Mouse (Mus musculus): ENCODE measurements at regions not wholly inside any gene's neighbourhood (a gene's known extent, or its start where the extent isn't known, plus 50 kb on each side); places are given as distances from the start of the nearest gene placed in this dataset.

DNA sequence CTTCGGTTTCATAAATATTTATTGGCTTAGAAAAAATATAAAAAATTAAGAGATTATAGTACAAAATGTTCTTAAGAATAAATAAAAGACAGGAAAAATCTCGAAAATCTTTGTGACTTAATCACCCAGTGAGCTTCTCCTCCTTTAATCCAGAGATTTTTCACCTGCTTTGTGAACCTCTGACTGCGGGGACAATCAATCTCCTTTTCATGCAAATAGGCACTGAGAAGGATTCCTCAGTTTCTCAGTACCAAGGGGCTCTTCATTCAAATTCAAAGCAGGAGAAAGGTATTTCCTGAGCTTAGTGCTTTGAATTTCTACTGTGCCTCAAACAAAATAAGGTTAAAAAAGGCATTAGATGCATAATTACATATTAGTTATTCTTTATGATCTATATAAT, 379.0 kb upstream of the Smc2 start:
- Histone ChIP-seq H3K36me3 (ENCODE audit: control insufficient read depth, insufficient read depth) (no peaks in the 10 kb centered on the region), H3K27me3 (ENCODE audit: control insufficient read depth, insufficient read depth, insufficient read length) (no peaks in the 10 kb centered on the region), H3K4me3 (ENCODE audit: insufficient read depth, poor library complexity, severe bottlenecking) (no peak overlapping the region), H3K79me3 (ENCODE audit: low read depth) (no peaks in the 10 kb centered on the region), H3ac (ENCODE audit: control insufficient read depth, insufficient read length, low read depth) (no peak overlapping the region), H3K79me2 (ENCODE audit: control insufficient read depth, insufficient read depth) (no peaks in the 10 kb centered on the region)
- TF ChIP-seq MAX (IDR thresholded peaks at IDR 0.05) (no peak), FOSL1 (IDR thresholded peaks at IDR 0.05; ENCODE audit: insufficient read depth, low read length, poor library complexity, severe bottlenecking) (no peak), CEBPB (IDR thresholded peaks at IDR 0.05; ENCODE audit: low read depth) (no peak), USF1 (IDR thresholded peaks at IDR 0.05; ENCODE audit: low read depth) (no peak)

DNA sequence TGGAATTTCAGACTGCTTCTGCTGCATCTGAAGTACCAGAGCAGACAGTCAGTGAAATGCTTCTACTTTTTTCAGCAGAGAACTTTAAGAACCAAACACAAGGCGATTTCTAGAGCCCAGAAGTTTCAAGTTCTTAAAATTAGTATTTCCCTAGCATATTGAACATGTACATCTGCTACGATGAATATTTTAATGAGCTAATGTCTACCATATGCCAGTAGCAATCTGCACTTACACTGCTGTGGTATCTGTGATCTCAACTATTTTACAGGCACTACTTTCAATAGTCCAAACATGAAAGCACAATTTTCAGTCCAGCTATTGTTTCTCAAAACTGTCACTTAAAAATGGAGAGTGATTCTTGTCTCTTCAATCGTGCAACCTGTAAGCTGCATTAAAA, 339.9 kb upstream of the Smc2 start:
- H3K4me3 ChIP-seq (ENCODE audit: insufficient read depth, poor library complexity, severe bottlenecking): no peak overlapping the region
- no peak for TF ChIP-seq CEBPB (IDR thresholded peaks at IDR 0.05; ENCODE audit: low read depth)
- TF ChIP-seq MYOG (IDR thresholded peaks at IDR 0.05; ENCODE audit: control insufficient read depth, extremely low read depth, insufficient read length): no peak
- TF ChIP-seq FOSL1 (IDR thresholded peaks at IDR 0.05; ENCODE audit: insufficient read depth, low read length, poor library complexity, severe bottlenecking): no peak
- no peak for TF ChIP-seq CTCF (IDR thresholded peaks at IDR 0.05; ENCODE audit: control insufficient read depth, insufficient read depth, insufficient read length)
- no peak for TF ChIP-seq MYOD1 (IDR thresholded peaks at IDR 0.05; ENCODE audit: control insufficient read depth, insufficient read length, low read depth)
- no peak for TF ChIP-seq MAX (IDR thresholded peaks at IDR 0.05)
- TF ChIP-seq USF1 (IDR thresholded peaks at IDR 0.05; ENCODE audit: low read depth): no peak
- H3K27me3 ChIP-seq (ENCODE audit: control insufficient read depth, insufficient read depth, insufficient read length): no peaks in the 10 kb centered on the region

DNA sequence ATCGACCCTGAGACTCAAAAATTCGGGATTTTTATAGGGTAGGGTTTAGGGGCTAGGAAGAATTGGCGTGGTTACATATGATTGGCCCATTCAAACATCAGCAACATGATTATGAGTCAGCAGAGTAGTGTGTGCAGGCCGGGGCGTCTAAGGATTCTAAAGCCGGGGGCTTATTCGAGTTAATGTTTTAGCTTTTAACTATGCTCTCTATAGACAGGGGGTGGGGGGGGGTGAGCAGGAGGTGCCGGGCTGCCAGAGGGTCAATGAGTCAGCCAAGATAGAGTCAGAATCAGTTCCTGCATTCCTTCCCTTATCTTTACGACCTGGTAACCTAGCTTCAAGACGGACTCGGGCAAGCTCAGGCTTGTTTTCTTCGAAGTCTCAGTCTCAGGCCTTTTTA, 333.2 kb upstream of the Smc2 start:
- Histone ChIP-seq H3K79me2 (ENCODE audit: control insufficient read depth, insufficient read depth) (no peaks in the 10 kb centered on the region), H3K36me3 (ENCODE audit: control insufficient read depth, insufficient read depth) (no peaks in the 10 kb centered on the region), H3ac (ENCODE audit: control insufficient read depth, insufficient read length, low read depth) (no peak overlapping the region), H3K79me3 (ENCODE audit: low read depth) (no peaks in the 10 kb centered on the region), H3K4me3 (ENCODE audit: insufficient read depth, poor library complexity, severe bottlenecking) (no peak overlapping the region), H3K27me3 (ENCODE audit: control insufficient read depth, insufficient read depth, insufficient read length) (no peaks in the 10 kb centered on the region)
- TF ChIP-seq CEBPB (IDR thresholded peaks at IDR 0.05; ENCODE audit: low read depth) (no peak), CTCF (IDR thresholded peaks at IDR 0.05; ENCODE audit: control insufficient read depth, insufficient read depth, insufficient read length) (no peak), USF1 (IDR thresholded peaks at IDR 0.05; ENCODE audit: low read depth) (no peak), MYOG (IDR thresholded peaks at IDR 0.05; ENCODE audit: control insufficient read depth, extremely low read depth, insufficient read length) (no peak)

More for the DNA sequence above, 339.9 kb upstream of the Smc2 start:
- Histone ChIP-seq H3K36me3 (ENCODE audit: control insufficient read depth, insufficient read depth) (no peaks in the 10 kb centered on the region), H3K79me2 (ENCODE audit: control insufficient read depth, insufficient read depth) (no peaks in the 10 kb centered on the region), H3K79me3 (ENCODE audit: low read depth) (no peaks in the 10 kb centered on the region), H3ac (ENCODE audit: control insufficient read depth, insufficient read length, low read depth) (no peak overlapping the region)

DNA sequence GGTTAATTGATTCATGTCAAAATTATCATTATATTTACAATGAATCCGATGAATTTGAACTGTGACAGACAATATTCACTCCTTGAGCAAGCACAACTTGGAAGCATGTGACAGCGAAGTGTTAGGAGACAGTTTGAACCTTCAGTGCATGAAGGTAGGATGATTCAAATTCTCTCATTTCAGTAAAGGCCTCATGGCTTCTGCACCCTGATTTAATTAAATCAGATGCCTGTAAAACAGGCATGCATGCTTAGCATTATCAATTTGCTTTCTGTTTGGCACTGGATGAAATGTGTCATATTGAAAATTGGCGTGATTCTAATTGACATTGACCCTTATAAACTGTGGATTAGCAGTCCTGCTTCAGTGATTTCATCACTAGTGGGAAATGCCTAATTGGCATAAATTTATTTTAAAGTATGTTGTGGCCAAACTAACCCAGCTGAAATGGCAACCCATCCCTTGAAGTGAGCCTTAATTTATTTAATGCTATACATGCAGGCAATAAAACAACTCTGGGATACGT, 321.2 kb upstream of the Smc2 start:
- Histone ChIP-seq H3ac (ENCODE audit: control insufficient read depth, insufficient read length, low read depth) (no peak overlapping the region), H3K27me3 (ENCODE audit: control insufficient read depth, insufficient read depth, insufficient read length) (no peaks in the 10 kb centered on the region), H3K79me2 (ENCODE audit: control insufficient read depth, insufficient read depth) (no peaks in the 10 kb centered on the region), H3K4me3 (ENCODE audit: insufficient read depth, poor library complexity, severe bottlenecking) (no peak overlapping the region), H3K79me3 (ENCODE audit: low read depth) (no peaks in the 10 kb centered on the region), H3K36me3 (ENCODE audit: control insufficient read depth, insufficient read depth) (no peaks in the 10 kb centered on the region)
- no peak for TF ChIP-seq USF1 (IDR thresholded peaks at IDR 0.05; ENCODE audit: low read depth)
- TF ChIP-seq CEBPB (IDR thresholded peaks at IDR 0.05; ENCODE audit: low read depth): no peak
- TF ChIP-seq CTCF (IDR thresholded peaks at IDR 0.05; ENCODE audit: control insufficient read depth, insufficient read depth, insufficient read length): no peak
- TF ChIP-seq FOSL1 (IDR thresholded peaks at IDR 0.05; ENCODE audit: insufficient read depth, low read length, poor library complexity, severe bottlenecking): no peak
- TF ChIP-seq MYOD1 (IDR thresholded peaks at IDR 0.05; ENCODE audit: control insufficient read depth, insufficient read length, low read depth): no peak
- no peak for TF ChIP-seq MAX (IDR thresholded peaks at IDR 0.05)
- TF ChIP-seq MYOG (IDR thresholded peaks at IDR 0.05; ENCODE audit: control insufficient read depth, extremely low read depth, insufficient read length): no peak

DNA sequence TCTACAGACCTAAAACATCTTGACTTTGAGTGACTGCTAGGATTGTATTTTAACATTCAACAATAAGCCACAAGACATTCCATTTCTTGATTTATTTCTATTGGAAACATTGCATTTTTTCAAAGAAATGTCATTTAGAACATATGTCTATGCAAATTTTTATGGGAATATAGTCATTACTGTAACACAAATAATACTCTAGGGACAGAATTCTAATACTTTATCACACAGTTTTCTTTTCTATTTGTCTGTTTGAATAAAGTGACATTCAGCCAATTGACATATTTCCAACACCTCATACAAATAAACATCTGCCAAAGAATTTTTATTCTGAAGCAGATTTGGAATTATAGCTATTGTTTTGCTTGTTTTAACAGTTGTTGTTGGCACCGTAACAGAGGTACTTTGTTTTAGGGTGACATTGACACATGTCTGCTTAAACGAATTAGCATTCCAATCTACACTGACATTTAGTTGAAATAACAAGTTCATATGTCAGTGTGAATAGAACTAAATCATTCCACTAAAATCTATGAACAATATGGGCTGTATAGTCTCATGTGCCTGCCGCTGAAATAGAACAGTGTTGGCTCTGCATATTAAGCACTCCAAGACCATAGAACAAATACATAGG, 320.5 kb upstream of the Smc2 start:
- Histone ChIP-seq H3ac (ENCODE audit: control insufficient read depth, insufficient read length, low read depth) (no peak overlapping the region), H3K27me3 (ENCODE audit: control insufficient read depth, insufficient read depth, insufficient read length) (no peaks in the 10 kb centered on the region), H3K79me3 (ENCODE audit: low read depth) (no peaks in the 10 kb centered on the region), H3K4me3 (ENCODE audit: insufficient read depth, poor library complexity, severe bottlenecking) (no peak overlapping the region), H3K79me2 (ENCODE audit: control insufficient read depth, insufficient read depth) (no peaks in the 10 kb centered on the region), H3K36me3 (ENCODE audit: control insufficient read depth, insufficient read depth) (no peaks in the 10 kb centered on the region)
- TF ChIP-seq CEBPB (IDR thresholded peaks at IDR 0.05; ENCODE audit: low read depth): no peak

DNA sequence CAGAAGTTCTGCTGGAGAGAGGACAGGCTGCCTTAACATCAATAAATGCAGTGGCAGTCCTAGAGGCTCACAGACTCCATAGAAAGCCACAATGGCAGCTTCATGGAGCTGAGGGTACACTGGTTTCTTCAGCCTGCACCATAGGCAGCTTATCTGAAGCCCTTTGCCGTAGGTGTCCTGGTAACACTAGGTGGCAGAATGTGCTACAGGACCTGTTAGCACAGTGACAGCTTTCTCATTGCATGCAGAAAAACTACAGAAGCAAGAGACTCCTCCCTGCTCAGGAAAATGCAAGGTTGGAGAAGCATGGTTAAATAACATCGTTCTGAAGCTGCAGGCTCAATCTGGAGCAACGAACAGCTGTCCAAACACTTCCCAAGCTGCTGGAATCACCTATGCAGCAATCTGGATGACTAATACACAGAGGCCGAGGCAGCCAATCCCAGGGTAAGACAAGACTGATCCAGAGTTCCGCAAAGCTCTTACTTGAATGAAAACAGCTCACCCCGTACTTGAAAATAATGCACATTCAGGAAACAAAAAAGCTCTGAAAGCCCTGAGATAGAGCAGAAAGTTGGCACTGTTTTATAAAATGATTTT, 286.4 kb upstream of the Smc2 start:
- Histone ChIP-seq H3K27me3 (ENCODE audit: control insufficient read depth, insufficient read depth, insufficient read length) (no peaks in the 10 kb centered on the region), H3K4me3 (ENCODE audit: insufficient read depth, poor library complexity, severe bottlenecking) (no peak overlapping the region), H3K36me3 (ENCODE audit: control insufficient read depth, insufficient read depth) (no peaks in the 10 kb centered on the region), H3K79me2 (ENCODE audit: control insufficient read depth, insufficient read depth) (no peaks in the 10 kb centered on the region), H3ac (ENCODE audit: control insufficient read depth, insufficient read length, low read depth) (no peak overlapping the region), H3K79me3 (ENCODE audit: low read depth) (no peaks in the 10 kb centered on the region)
- TF ChIP-seq CTCF (IDR thresholded peaks at IDR 0.05; ENCODE audit: control insufficient read depth, insufficient read depth, insufficient read length) (no peak), USF1 (IDR thresholded peaks at IDR 0.05; ENCODE audit: low read depth) (no peak), FOSL1 (IDR thresholded peaks at IDR 0.05; ENCODE audit: insufficient read depth, low read length, poor library complexity, severe bottlenecking) (no peak), MYOD1 (IDR thresholded peaks at IDR 0.05; ENCODE audit: control insufficient read depth, insufficient read length, low read depth) (peak; percentile 15)

Measured in C2C12 (cell line).